8 mouse cellular contexts compared by ENCODE assay signal in the genomic region with DNA sequence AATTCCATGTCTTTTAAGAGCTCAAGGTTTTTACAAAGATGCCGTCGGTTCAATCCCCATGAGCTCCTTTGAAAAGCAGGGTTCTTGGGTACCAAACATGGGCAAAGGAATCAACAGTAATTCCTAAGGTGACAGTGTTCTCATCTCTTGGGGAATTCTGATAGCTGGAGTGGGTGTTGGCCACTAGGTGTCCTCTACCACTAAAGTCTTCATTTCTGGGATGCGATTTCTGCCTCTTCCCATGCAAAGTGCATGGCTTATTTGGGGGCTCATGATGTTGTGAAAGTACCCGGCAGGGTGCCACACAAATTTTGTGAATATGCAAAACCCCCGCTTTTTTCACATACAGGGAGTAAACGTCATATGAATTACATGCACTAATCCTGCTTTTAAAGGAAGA. TPM values are rescaled to one million over a fixed set of nuclear protein-coding genes. Genes with fewer than 3 reads are reported as not detected.
DNase-seq lines count a peak whose midpoint lies in the region; ATAC-seq lines count a peak whose summit lies in the region.
"Had no signal": no experiment of that assay in that cellular context is flagged by ENCODE, and none has a peak within 500 bp of the region (broad histone marks: within the 10 kb centered on the region; RNA-seq: fewer than 3 reads in every experiment).

No protein-coding gene starts in this region.

- H3K9me3 ChIP-seq in hindbrain, embryonic 11.5 days (ENCODE audit: control insufficient read depth, low read length): no peaks in the 10 kb centered on the region
- H3K9me3 ChIP-seq in hindbrain, embryonic 16.5 days (ENCODE audit: control insufficient read depth, low read length): no peaks in the 10 kb centered on the region

- no peaks in the 10 kb centered on the region for H3K4me1 ChIP-seq in hindbrain, embryonic 11.5 days (replicated peaks; ENCODE audit: control insufficient read depth, insufficient read depth, low read length)
- H3K4me1 ChIP-seq in hindbrain, embryonic 16.5 days (ENCODE audit: control insufficient read depth, insufficient read depth, low read depth, low read length): peaks cover 4% of the 10 kb centered on the region; the same call in 1 of the 2 replicates

- ATAC-seq in hindbrain, embryonic 11.5 days (ENCODE audit: low FRiP score): no peak
- no peak for ATAC-seq in hindbrain, embryonic 16.5 days

- H3K9ac ChIP-seq in hindbrain, embryonic 11.5 days (ENCODE audit: low read depth, low read length): no peak overlapping the region
- no peak overlapping the region for H3K9ac ChIP-seq in hindbrain, embryonic 16.5 days (ENCODE audit: low read depth, low read length)

- H3K27me3 ChIP-seq in hindbrain, embryonic 11.5 days (ENCODE audit: control insufficient read depth, insufficient read depth, low read length): peaks cover 8% of the 10 kb centered on the region; the same call in 1 of the 2 replicates
- peaks cover 7% of the 10 kb centered on the region for H3K27me3 ChIP-seq in hindbrain, embryonic 16.5 days (replicated peaks; ENCODE audit: control insufficient read depth, insufficient read depth, low read length)
- H3K27me3 ChIP-seq in splenic B cell, adult 2 months (ENCODE audit: control insufficient read depth, insufficient read depth, low read length, poor library complexity, severe bottlenecking): no peaks in the 10 kb centered on the region

- no peak overlapping the region for H3K4me3 ChIP-seq in hindbrain, embryonic 11.5 days (ENCODE audit: low read depth, low read length)
- no peak overlapping the region for H3K4me3 ChIP-seq in hindbrain, embryonic 16.5 days (ENCODE audit: low read length)

- no peaks in the 10 kb centered on the region for H3K36me3 ChIP-seq in hindbrain, embryonic 11.5 days (ENCODE audit: control insufficient read depth, insufficient read depth, low read length)
- H3K36me3 ChIP-seq in hindbrain, embryonic 16.5 days (ENCODE audit: control insufficient read depth, insufficient read depth, low read length): no peaks in the 10 kb centered on the region
- H3K36me3 ChIP-seq in splenic B cell, adult 2 months (ENCODE audit: control insufficient read depth, insufficient read depth, low read length, poor library complexity, severe bottlenecking): no peaks in the 10 kb centered on the region

- peak; percentile 24 for DNase-seq in hindbrain, embryonic 11.5 days (ENCODE audit: low spot score)
- peak; percentile 5 for DNase-seq in lung, postnatal 14 days
- DNase-seq in lung, postnatal 25 days (ENCODE audit: low spot score): no peak
- peak; percentile 50 to 56 for DNase-seq in cerebellum, adult 18-20 months
- peak; percentile 8 for DNase-seq in splenic B cell, adult 2 months (ENCODE audit: low read depth, low spot score)
- DNase-seq in thymus, postnatal 36 days: no peak
- DNase-seq: right cerebral cortex, postnatal 4 days had no signal

- no peak overlapping the region for H3K4me2 ChIP-seq in hindbrain, embryonic 11.5 days (replicated peaks; ENCODE audit: low read depth, low read length)
- no peak overlapping the region for H3K4me2 ChIP-seq in hindbrain, embryonic 16.5 days (ENCODE audit: low read length)

- H3K27ac ChIP-seq in hindbrain, embryonic 11.5 days (ENCODE audit: low read depth, low read length): no peak overlapping the region
- no peak overlapping the region for H3K27ac ChIP-seq in hindbrain, embryonic 16.5 days (ENCODE audit: low read depth, low read length)

- 39% methylated on average over 6 of the region's 6 CpGs for WGBS in hindbrain, embryonic 11.5 days
- WGBS in hindbrain, embryonic 16.5 days: 24% methylated on average over 6 of the region's 6 CpGs

RNA-seq across cellular contexts. Expression of a gene that starts 46.3 kb away (rescaled TPM):
- polyA plus RNA-seq in hindbrain, embryonic 11.5 days (2014; fragmentation: Nextera tagmentation; extraction: Ambion mirVana): 139 and 164 TPM in 2 replicates
- 155 and 169 TPM in 2 replicates for polyA plus RNA-seq in hindbrain, embryonic 16.5 days (2015; fragmentation: Nextera tagmentation; extraction: Ambion mirVana)

Comparison
In these comparisons a context has a peak if more than half of its experiments do, and no peak if none do; other contexts are left out.
1. DNase-seq: peak in hindbrain, embryonic 11.5 days (single experiment), lung, postnatal 14 days (single experiment), cerebellum, adult 18-20 months (2 of 2) and splenic B cell, adult 2 months (single experiment); none in lung, postnatal 25 days (single experiment) and thymus, postnatal 36 days (0 of 2).